Mouse (Mus musculus): ENCODE measurements around the gene Emc3.

Gene Emc3

GRCm38 (mm10) chr6:113530932-113531839, at the start of gene Emc3, which contains the start of gene Fancd2:
Emc3 (minus strand) TSS chr6:113531652.
Fancd2 (plus strand) TSS chr6:113531682.
- peak; percentile 88 for DNase-seq (ENCODE audit: low read depth, low spot score)

GRCm38 (mm10) chr6:113579306-113579705, 47.9 kb upstream of the Emc3 start:
- DNase-seq (ENCODE audit: low read depth, low spot score) = no peak

GRCm38 (mm10) chr6:113576044-113576443, 44.6 kb upstream of the Emc3 start:
- no peak for DNase-seq (ENCODE audit: low read depth, low spot score)

GRCm38 (mm10) chr6:113564557-113564956, 33.1 kb upstream of the Emc3 start:
- no peak for DNase-seq (ENCODE audit: low read depth, low spot score)

- DNase-seq (ENCODE audit: low read depth, low spot score) = no peak
Observed at GRCm38 (mm10) chr6:113559736-113560135, 28.3 kb upstream of the Emc3 start.

GRCm38 (mm10) chr6:113543906-113544481, 12.5 kb upstream of the Emc3 start:
- no peak for DNase-seq (ENCODE audit: low read depth, low spot score)

- no peak for DNase-seq (ENCODE audit: low read depth, low spot score)
Observed at GRCm38 (mm10) chr6:113541610-113542009, 10.2 kb upstream of the Emc3 start.

GRCm38 (mm10) chr6:113534886-113535285, 3.4 kb upstream of the Emc3 start:
- DNase-seq (ENCODE audit: low read depth, low spot score) = no peak

GRCm38 (mm10) chr6:113531840-113532404, 470 bp upstream of the Emc3 start:
- no peak for DNase-seq (ENCODE audit: low read depth, low spot score)

- DNase-seq (ENCODE audit: low read depth, low spot score) = no peak
Observed at GRCm38 (mm10) chr6:113523420-113523819, 8.0 kb downstream of the Emc3 start.

- DNase-seq (ENCODE audit: low read depth, low spot score) = no peak
Observed at GRCm38 (mm10) chr6:113522310-113522709, 9.1 kb downstream of the Emc3 start.

- DNase-seq (ENCODE audit: low read depth, low spot score) = no peak
Observed at GRCm38 (mm10) chr6:113517434-113518080, 13.9 kb downstream of the Emc3 start.

- DNase-seq (ENCODE audit: low read depth, low spot score) = no peak
Observed at GRCm38 (mm10) chr6:113514600-113514999, 16.9 kb downstream of the Emc3 start.

GRCm38 (mm10) chr6:113513944-113514343, 17.5 kb downstream of the Emc3 start:
- no peak for DNase-seq (ENCODE audit: low read depth, low spot score)

- no peak for DNase-seq (ENCODE audit: low read depth, low spot score)
Observed at GRCm38 (mm10) chr6:113508947-113509280, 22.5 kb downstream of the Emc3 start.

GRCm38 (mm10) chr6:113508272-113508946, 23.0 kb downstream of the Emc3 start:
- no peak for DNase-seq (ENCODE audit: low read depth, low spot score)

- no peak for DNase-seq (ENCODE audit: low read depth, low spot score)
Observed at GRCm38 (mm10) chr6:113507130-113507529, 24.3 kb downstream of the Emc3 start.

GRCm38 (mm10) chr6:113505689-113506088, 25.8 kb downstream of the Emc3 start:
- DNase-seq (ENCODE audit: low read depth, low spot score) = no peak

GRCm38 (mm10) chr6:113502801-113503200, 28.7 kb downstream of the Emc3 start:
- DNase-seq (ENCODE audit: low read depth, low spot score) = no peak

- DNase-seq (ENCODE audit: low read depth, low spot score) = no peak
Observed at GRCm38 (mm10) chr6:113501388-113502084, 29.9 kb downstream of the Emc3 start, which contains the start of gene Prrt3. Prrt3 (minus strand) TSS chr6:113501931.

GRCm38 (mm10) chr6:113499346-113499745, 32.1 kb downstream of the Emc3 start:
- no peak for DNase-seq (ENCODE audit: low read depth, low spot score)
